Mouse (Mus musculus) ES-Bruce4 (cell line): ENCODE measurements around the gene Smu1. TPM values are rescaled to one million over a fixed set of nuclear protein-coding genes. Genes with fewer than 3 reads are reported as not detected.
A peak's percentile ranks its signal among the peaks of the same experiment; 100 is the strongest.

Source experiments
- H3K27ac ChIP-seq: 2 replicates; pipeline ENCODE4 v1.5.1; 2012; ENCODE audit warnings: low read length, inconsistent platforms; ENCODE audit not compliant: insufficient read depth
- H3K27me3 ChIP-seq: 2 replicates; pipeline ENCODE4 v1.6.1; 2012; ENCODE audit warnings: mild to moderate bottlenecking, low read length, inconsistent platforms; ENCODE audit not compliant: control insufficient read depth, poor library complexity, insufficient read depth, severe bottlenecking
- H3K36me3 ChIP-seq: 2 replicates; pipeline ENCODE4 v1.6.1; 2012; ENCODE audit warnings: inconsistent platforms, mild to moderate bottlenecking, low read length, moderate library complexity; ENCODE audit not compliant: control insufficient read depth, poor library complexity, insufficient read depth, severe bottlenecking
- H3K4me1 ChIP-seq: one replicate; pipeline ENCODE4 v1.8.1; 2011; ENCODE audit warnings: low read length; ENCODE audit not compliant: control insufficient read depth, insufficient read depth
- H3K4me3 ChIP-seq: 2 replicates; pipeline ENCODE4 v1.5.1; 2011; ENCODE audit warnings: low read depth, mild to moderate bottlenecking, low read length
- H3K9ac ChIP-seq: 2 replicates; pipeline ENCODE4 v1.6.1; 2012; ENCODE audit warnings: low read depth, mild to moderate bottlenecking, inconsistent platforms; ENCODE audit not compliant: poor library complexity, severe bottlenecking
- H3K9me3 ChIP-seq: replicated peaks from 2 replicates; pipeline ENCODE4 v1.6.1; 2012; ENCODE audit warnings: mild to moderate bottlenecking, low read length, inconsistent platforms; ENCODE audit not compliant: control insufficient read depth, poor library complexity, insufficient read depth, severe bottlenecking
- CTCF ChIP-seq: IDR thresholded peaks from one replicate; pipeline ENCODE4 v1.8.1; 2011; ENCODE audit warnings: low read depth, low read length
- EP300 ChIP-seq: IDR thresholded peaks from 2 replicates; pipeline ENCODE4 v1.6.1; 2011; ENCODE audit warnings: low read depth, low read length; ENCODE audit not compliant: insufficient read depth
- POLR2A ChIP-seq: IDR thresholded peaks from one replicate; pipeline ENCODE4 v1.8.1; 2011; ENCODE audit warnings: low read length; ENCODE audit not compliant: insufficient read depth
- polyA plus RNA-seq: library from polyadenylated mRNA; stranded (reverse); fragments of >200 nt; gene quantifications from 2 replicates; pipeline ENCODE4 v1.2.4, GENCODE M21; 2011; ENCODE audit warnings: low read depth; ENCODE audit not compliant: missing spikeins, insufficient read depth, insufficient read length

The Smu1 gene
- polyA plus RNA-seq, 1 experiment, result 196 TPM

DNA sequence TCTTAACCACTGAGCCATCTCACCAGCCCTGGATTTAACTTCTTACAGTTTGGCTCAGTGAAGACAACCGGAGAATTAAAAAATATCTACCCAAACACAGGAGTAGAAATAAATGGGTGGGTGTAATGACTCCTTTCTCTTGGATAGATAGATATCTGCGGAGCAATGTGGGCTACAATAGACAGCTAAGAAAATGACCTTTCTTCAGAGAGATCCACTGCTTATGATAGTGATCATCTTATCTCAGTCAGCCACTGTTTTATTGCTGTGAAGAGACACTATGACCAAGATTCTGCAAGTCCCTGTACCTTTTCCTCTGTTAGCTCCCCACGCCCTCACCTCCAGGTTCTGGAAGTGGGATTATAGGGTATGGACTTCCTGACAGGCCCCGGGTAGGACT lies 25.3 kb upstream of the Smu1 start:
- Histone ChIP-seq H3K9ac (no peak overlapping the region), H3K36me3 (no peaks in the 10 kb centered on the region; the same call in 1 of the 2 replicates), H3K9me3 (no peaks in the 10 kb centered on the region), H3K4me1 (no peaks in the 10 kb centered on the region), H3K27ac (no peak overlapping the region), H3K27me3 (no peaks in the 10 kb centered on the region), H3K4me3 (no peak overlapping the region)
- TF ChIP-seq CTCF (no peak), POLR2A (no peak), EP300 (no peak)

DNA sequence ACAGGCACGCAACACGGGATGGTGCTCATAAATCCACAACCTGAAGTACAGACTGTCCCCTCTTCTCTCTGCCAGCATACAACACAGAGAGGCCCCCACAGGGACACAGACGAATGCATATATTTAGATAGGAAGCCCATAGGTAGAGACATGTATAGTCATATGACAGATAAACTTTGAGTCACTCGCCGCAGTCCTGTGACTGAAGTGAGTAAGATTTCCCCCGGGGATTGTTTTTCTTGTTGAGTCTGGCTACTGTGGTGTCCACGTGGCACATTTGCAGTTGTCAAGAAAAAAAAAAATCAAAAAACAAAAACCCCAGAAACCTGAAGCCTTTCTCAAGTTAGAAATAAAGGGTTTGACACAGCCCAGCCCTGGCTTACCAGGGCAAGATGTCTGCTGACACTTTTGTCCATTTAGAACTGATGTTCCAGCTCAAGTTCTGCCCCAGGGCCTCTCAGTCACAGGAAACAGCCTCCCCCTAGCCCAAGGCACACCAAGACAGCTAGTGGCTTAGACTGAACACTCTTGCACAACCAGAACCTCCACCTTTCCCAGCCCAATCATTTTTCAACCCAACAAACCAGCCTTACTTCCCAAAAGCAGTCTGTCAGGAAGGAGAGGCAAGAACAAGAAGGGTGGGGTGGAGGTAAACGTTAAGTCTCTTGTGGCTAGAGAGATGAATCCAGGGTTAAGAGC lies 24.2 kb upstream of the Smu1 start:
- Histone ChIP-seq H3K9ac (peak overlapping the region; percentile 40; the same call in 1 of the 2 replicates), H3K4me3 (no peak overlapping the region), H3K36me3 (no peaks in the 10 kb centered on the region; the same call in 1 of the 2 replicates), H3K27me3 (no peaks in the 10 kb centered on the region), H3K4me1 (peaks cover 3% of the 10 kb centered on the region), H3K9me3 (no peaks in the 10 kb centered on the region), H3K27ac (peak overlapping the region; percentile 96)
- no peak for TF ChIP-seq CTCF
- no peak for TF ChIP-seq POLR2A
- TF ChIP-seq EP300, result peak; percentile 84

DNA sequence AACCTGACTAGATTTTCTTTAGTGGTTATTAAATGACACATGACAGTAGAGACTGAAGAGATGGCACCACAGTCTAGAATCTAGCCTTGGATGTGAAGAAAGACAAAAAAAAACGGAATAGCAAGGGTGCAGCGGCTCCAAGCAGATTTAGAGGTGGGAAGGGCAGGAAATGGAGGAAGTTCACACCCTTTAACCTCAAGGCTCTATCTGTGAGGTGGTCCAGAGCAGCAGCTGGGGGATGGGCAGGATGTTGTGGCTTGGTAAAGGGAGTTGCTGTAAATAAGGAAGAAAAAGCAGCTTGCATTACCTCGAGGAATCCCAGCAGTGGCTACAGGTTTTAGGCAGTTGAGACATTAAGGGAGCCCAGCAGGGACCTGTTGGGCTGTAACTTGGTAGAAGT lies 23.4 kb upstream of the Smu1 start:
- TF ChIP-seq EP300 (peak; percentile 97), CTCF (no peak)
- no peak overlapping the region for H3K4me3 ChIP-seq
- H3K9ac ChIP-seq, result peak overlapping the region; percentile 40; the same call in 1 of the 2 replicates

DNA sequence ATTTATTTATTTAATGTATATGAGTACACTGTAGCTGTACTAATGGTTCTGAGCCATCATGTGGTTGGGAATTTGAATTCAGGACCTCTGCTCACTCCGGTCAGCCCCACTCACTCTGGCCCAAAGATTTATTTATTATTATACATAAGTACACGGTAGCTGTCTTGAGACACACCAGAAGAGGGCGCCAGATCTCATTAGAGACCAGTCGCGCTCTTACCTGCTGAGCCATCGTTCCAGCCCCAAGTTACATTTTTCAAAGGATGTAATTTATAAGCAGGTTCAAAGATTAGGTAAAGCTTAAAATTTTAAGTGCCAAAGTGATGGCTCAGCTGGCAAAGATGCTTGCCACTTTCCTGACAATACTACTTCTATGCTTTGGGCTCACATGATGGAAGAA lies 20.9 kb upstream of the Smu1 start:
- Histone ChIP-seq H3K27me3 (no peaks in the 10 kb centered on the region), H3K4me1 (peaks cover 5% of the 10 kb centered on the region), H3K9ac (peak overlapping the region; percentile 24; the same call in 1 of the 2 replicates), H3K27ac (no peak overlapping the region), H3K4me3 (no peak overlapping the region), H3K36me3 (no peaks in the 10 kb centered on the region), H3K9me3 (no peaks in the 10 kb centered on the region)
- no peak for TF ChIP-seq POLR2A
- TF ChIP-seq EP300, result no peak
- TF ChIP-seq CTCF, result peak; percentile 51

More for the DNA sequence above, 23.4 kb upstream of the Smu1 start:
- Histone ChIP-seq H3K27ac (peak overlapping the region; percentile 96), H3K27me3 (no peaks in the 10 kb centered on the region), H3K4me1 (peaks cover 3% of the 10 kb centered on the region), H3K9me3 (no peaks in the 10 kb centered on the region), H3K36me3 (no peaks in the 10 kb centered on the region; the same call in 1 of the 2 replicates)

DNA sequence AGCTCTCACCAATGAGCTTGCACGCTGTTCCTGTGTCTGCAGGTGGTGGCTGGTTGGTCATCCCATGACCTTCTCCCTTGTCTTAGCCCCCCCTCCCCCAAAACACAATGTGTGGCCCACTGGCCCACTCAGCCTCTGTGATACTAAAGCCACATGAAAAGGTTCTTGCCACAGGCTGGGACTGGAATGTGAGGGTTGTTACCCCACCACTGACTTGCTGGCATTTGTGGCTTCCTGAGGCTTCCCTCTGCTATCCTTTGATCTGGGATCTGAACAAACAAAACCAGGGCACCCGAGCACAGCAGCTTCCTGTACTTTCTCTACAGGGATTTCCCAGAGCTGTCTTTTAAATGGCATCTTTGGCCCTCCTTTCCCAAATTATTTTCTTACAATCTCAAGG lies 19.4 kb upstream of the Smu1 start:
- no peaks in the 10 kb centered on the region for H3K27me3 ChIP-seq
- no peaks in the 10 kb centered on the region for H3K9me3 ChIP-seq
- no peak overlapping the region for H3K9ac ChIP-seq
- H3K36me3 ChIP-seq, result no peaks in the 10 kb centered on the region
- H3K4me3 ChIP-seq, result no peak overlapping the region
- TF ChIP-seq EP300 (peak; percentile 62; the same call in 1 of the 2 replicates), POLR2A (no peak), CTCF (no peak)
- peaks cover 5% of the 10 kb centered on the region for H3K4me1 ChIP-seq
- peak overlapping the region; percentile 69 for H3K27ac ChIP-seq

DNA sequence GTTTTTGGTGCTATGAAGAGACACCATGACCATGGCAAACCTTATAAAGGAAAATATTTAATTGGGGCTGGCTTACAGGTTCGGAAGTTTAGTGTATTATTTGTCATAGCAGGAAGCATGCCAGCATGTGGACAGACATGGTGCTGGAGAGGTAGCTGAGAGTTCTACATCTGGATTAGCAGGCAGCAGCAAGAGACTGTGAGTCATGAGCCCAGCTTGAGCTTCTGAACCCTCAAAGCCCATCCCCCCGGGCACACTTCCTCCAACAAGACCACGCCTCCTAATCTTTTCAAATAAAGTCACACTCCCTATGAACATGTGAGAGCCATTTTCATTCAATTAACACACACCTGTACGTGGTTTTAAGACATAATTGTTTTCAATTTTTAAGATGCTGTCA lies 18.7 kb upstream of the Smu1 start:
- Histone ChIP-seq H3K27me3 (no peaks in the 10 kb centered on the region), H3K4me1 (peaks cover 5% of the 10 kb centered on the region), H3K9me3 (no peaks in the 10 kb centered on the region), H3K9ac (no peak overlapping the region), H3K4me3 (no peak overlapping the region), H3K27ac (0 out of 2 replicates have a peak overlapping the region, but pooled peaks have one; percentile 12), H3K36me3 (no peaks in the 10 kb centered on the region)
- TF ChIP-seq CTCF, result no peak
